Mouse (Mus musculus) ES-E14 (cell line): ENCODE measurements around the gene Apoc1.

Experiments
- CHD2 ChIP-seq: IDR thresholded peaks from 2 replicates; pipeline ENCODE4 v1.6.1; 2014; ENCODE audit warnings: mild to moderate bottlenecking, low read depth, low read length, inconsistent platforms
- HCFC1 ChIP-seq: IDR thresholded peaks from 2 replicates; pipeline ENCODE4 v1.6.1; 2012; ENCODE audit warnings: low read length, inconsistent platforms, borderline replicate concordance; ENCODE audit not compliant: insufficient read depth
- ZC3H11A ChIP-seq: IDR thresholded peaks from 2 replicates; pipeline ENCODE4 v1.6.1; 2012; ENCODE audit warnings: low read depth, mild to moderate bottlenecking, inconsistent platforms, low read length, borderline replicate concordance
- ZNF384 ChIP-seq: IDR thresholded peaks from 2 replicates; pipeline ENCODE4 v1.6.1; 2012; ENCODE audit warnings: low read depth, low read length, inconsistent platforms

- TF ChIP-seq ZNF384 = 0 out of 2 replicates have a peak, but pooled peaks have one; percentile 40
- peak; percentile 75 for TF ChIP-seq HCFC1
- TF ChIP-seq ZC3H11A = no peak
- peak; percentile 96 for TF ChIP-seq CHD2
Measured at GRCm38 (mm10) chr7:19664955-19665841, 27.3 kb downstream of the Apoc1 start, which contains the start of gene Clptm1.
